Mouse (Mus musculus) olfactory bulb, adult 2 months (tissue): ENCODE data around the gene Cdh20.

Experiments used
- CTCF ChIP-seq: fragments of 200-500 bp; IDR thresholded peaks from 2 replicates; pipeline ENCODE4 v1.5.1; 2012; ENCODE audit warnings: low read depth, mild to moderate bottlenecking, low read length, moderate library complexity; ENCODE audit not compliant: insufficient read depth
- POLR2A ChIP-seq: fragments of 200-500 bp; IDR thresholded peaks from 2 replicates; pipeline ENCODE4 v1.6.1; 2012; ENCODE audit warnings: mild to moderate bottlenecking, low read depth, low read length, moderate library complexity; ENCODE audit not compliant: insufficient read depth

- TF ChIP-seq POLR2A (no peak), CTCF (no peak)
Observed at GRCm38 (mm10) chr1:104828106-104828505, 59.8 kb downstream of the Cdh20 start.
